Mouse (Mus musculus): ENCODE results near the gene Zkscan5.

GRCm38 (mm10) chr5:145222840-145223239, 18.5 kb downstream of the Zkscan5 start:
- no peak for TF ChIP-seq CTCF (IDR thresholded peaks at IDR 0.05; ENCODE audit: insufficient read depth, low read length)
- TF ChIP-seq POLR2A (IDR thresholded peaks at IDR 0.05; ENCODE audit: borderline replicate concordance, extremely low read depth, low read depth, low read length), result no peak
